Mouse (Mus musculus) CH12.LX (cell line): ENCODE measurements around the gene Ccnt1.

Experiments used
- CTCF ChIP-seq, 2 experiments: IDR thresholded peaks in 1 of 2; conservative IDR thresholded peaks in 1 of 2; 2 replicates each; pipeline ENCODE4 v1.5.1; 2011 to 2012; ENCODE audit warnings: low read depth in 2 of 2, low read length in 2 of 2, improper control_type of control experiment in 1 of 2, inconsistent platforms in 1 of 2, mild to moderate bottlenecking in 1 of 2, moderate library complexity in 1 of 2
- EP300 ChIP-seq: IDR thresholded peaks from 2 replicates; pipeline ENCODE4 v1.6.1; 2011; ENCODE audit warnings: low read length, improper control_type of control experiment
- GABPA ChIP-seq: IDR thresholded peaks from 2 replicates; pipeline ENCODE4 v1.6.1; 2012; ENCODE audit warnings: low read depth, low read length, improper control_type of control experiment, inconsistent platforms; ENCODE audit not compliant: insufficient replicate concordance
- HCFC1 ChIP-seq: IDR thresholded peaks from 2 replicates; pipeline ENCODE4 v1.6.1; 2012; ENCODE audit warnings: low read depth, mild to moderate bottlenecking, inconsistent platforms, low read length, improper control_type of control experiment
- NRF1 ChIP-seq: IDR thresholded peaks from 2 replicates; pipeline ENCODE4 v1.6.1; 2014; ENCODE audit warnings: low read depth, mild to moderate bottlenecking, inconsistent platforms, low read length, improper control_type of control experiment, moderate library complexity
- TBP ChIP-seq: conservative IDR thresholded peaks from 2 replicates; pipeline ENCODE4 v1.6.1; 2011; ENCODE audit warnings: low read depth, low read length, improper control_type of control experiment
- USF1 ChIP-seq: IDR thresholded peaks from 2 replicates; pipeline ENCODE4 v1.6.1; 2014; ENCODE audit warnings: low read depth, mild to moderate bottlenecking, inconsistent platforms, low read length, improper control_type of control experiment
- ZNF384 ChIP-seq: IDR thresholded peaks from 2 replicates; pipeline ENCODE4 v1.6.1; 2012; ENCODE audit warnings: low read depth, low read length, improper control_type of control experiment, inconsistent platforms

DNA sequence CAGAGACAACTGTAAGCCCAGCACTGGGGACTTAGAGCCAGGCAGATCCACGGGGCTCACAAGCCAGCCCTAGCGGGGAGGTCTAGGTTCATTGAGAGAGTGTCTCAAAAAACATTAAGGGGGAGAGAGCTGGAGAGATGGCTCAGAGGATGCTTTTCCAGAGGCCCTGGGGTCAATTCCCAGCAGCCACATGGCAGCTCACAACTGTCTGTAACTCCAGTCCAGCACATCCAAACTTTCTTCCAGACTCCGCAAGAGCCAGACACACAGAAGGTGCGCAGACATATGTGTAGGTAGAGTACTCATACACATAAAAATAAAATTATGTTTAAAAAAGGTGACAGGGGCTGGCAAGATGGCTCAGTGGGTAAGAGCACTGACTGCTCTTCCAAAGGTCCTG, 2.6 kb upstream of the Ccnt1 start:
- TF ChIP-seq EP300 (no peak), CTCF (conservative IDR thresholded peaks at IDR 0.05 in 1 of 2, IDR thresholded peaks at IDR 0.05 in 1 of 2; ENCODE audit: low read depth in 2 of 2, low read length in 2 of 2) (no peak), TBP (no peak), GABPA (no peak), USF1 (no peak), ZNF384 (no peak), HCFC1 (no peak), NRF1 (no peak)
